Mouse (Mus musculus): Measurements from ENCODE around the gene Hectd4.

- TF ChIP-seq FLI1 (IDR thresholded peaks at IDR 0.05; ENCODE audit: low read length) (no peak), GATA1 (IDR thresholded peaks at IDR 0.05; ENCODE audit: borderline replicate concordance, low read length) (no peak)
Observed at GRCm38 (mm10) chr5:121226406-121226805, 6.4 kb downstream of the Hectd4 start.

Measured in megakaryocyte, embryonic 14.5 days (primary cell).